Mouse (Mus musculus) midbrain, embryonic 15.5 days (tissue): ENCODE data around the gene Casz1. TPM values are rescaled to one million over a fixed set of nuclear protein-coding genes. Genes with fewer than 3 reads are reported as not detected.

Source experiments
- ATAC-seq: fragments of 200-750 bp; cut with Nextera tagmentation; replicated peaks from 2 replicates; pipeline ENCODE4 v1.8.0; 2017; ENCODE audit warnings: moderate TSS enrichment
- H3K27ac ChIP-seq: fragments of 300-500 bp; sonication (generic); 2 replicates; pipeline ENCODE4 v1.5.1; 2015; ENCODE audit warnings: mild to moderate bottlenecking, inconsistent platforms
- H3K27me3 ChIP-seq: fragments of 300-500 bp; sonication (generic); replicated peaks from 2 replicates; pipeline ENCODE4 v1.6.1; 2015; ENCODE audit warnings: inconsistent platforms
- H3K36me3 ChIP-seq: fragments of 300-500 bp; sonication (generic); replicated peaks from 2 replicates; pipeline ENCODE4 v1.6.1; 2015; ENCODE audit warnings: inconsistent platforms
- H3K4me1 ChIP-seq: fragments of 300-500 bp; sonication (generic); 2 replicates; pipeline ENCODE4 v1.6.1; 2015; ENCODE audit warnings: inconsistent platforms
- H3K4me2 ChIP-seq: fragments of 300-500 bp; sonication (generic); 2 replicates; pipeline ENCODE4 v1.6.1; 2015; ENCODE audit warnings: inconsistent platforms, mild to moderate bottlenecking, moderate library complexity
- H3K4me3 ChIP-seq: fragments of 300-500 bp; sonication (generic); 2 replicates; pipeline ENCODE4 v1.5.1; 2015; ENCODE audit warnings: mild to moderate bottlenecking, inconsistent platforms
- H3K9ac ChIP-seq: fragments of 300-500 bp; sonication (generic); 2 replicates; pipeline ENCODE4 v1.6.1; 2015; ENCODE audit warnings: mild to moderate bottlenecking, inconsistent platforms
- H3K9me3 ChIP-seq: fragments of 300-500 bp; sonication (generic); 2 replicates; pipeline ENCODE4 v1.6.1; 2016; ENCODE audit warnings: inconsistent platforms
- WGBS: fragments of 180-500 bp; shearing (Covaris S2); methylation state at CpG from one replicate; pipeline ENCODE4 v1.1.7; 2015; ENCODE audit warnings: mixed read lengths; 5-methylcytosine and 5-hydroxymethylcytosine counted together
- polyA plus RNA-seq: library from polyadenylated mRNA; unstranded; fragments of >200 nt; fragmentation: Nextera tagmentation; extraction: Ambion mirVana; gene quantifications from 2 replicates; pipeline ENCODE4 v1.2.1, GENCODE M21; 2015

Gene Casz1
- polyA plus RNA-seq, 1 experiment from 2014 or later: 2.8 TPM

DNA sequence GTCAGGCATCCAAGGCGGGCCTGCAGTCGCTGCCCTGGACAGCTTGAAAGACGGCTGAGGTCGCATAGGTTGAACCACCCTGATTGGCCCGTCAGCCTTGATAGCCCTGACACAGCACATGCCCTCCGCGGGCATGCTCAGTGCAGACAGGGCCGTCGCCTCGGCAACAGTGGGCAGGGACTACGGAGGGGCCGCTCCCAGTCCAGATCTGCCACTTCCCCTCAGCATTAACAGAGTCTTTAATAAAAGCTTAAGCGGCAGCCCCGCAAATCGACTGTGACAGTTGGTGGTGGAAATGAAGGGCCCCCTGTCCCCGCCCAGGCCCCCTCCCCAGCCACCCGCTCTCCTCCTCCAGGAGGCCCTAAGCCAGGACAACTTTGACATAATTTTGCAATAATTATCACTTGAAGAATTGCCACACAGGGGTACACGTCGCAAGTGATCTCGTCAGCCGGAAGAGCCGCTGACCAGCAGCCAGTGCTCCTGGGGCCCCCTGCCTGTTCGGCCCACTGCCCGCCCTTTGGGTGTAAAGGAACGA lies 136.5 kb downstream of the Casz1 start:
- Histone ChIP-seq H3K4me1 (peaks cover 21% of the 10 kb centered on the region), H3K9ac (no peak overlapping the region), H3K4me3 (peak overlapping the region; percentile 12; the same call in 1 of the 2 replicates), H3K9me3 (no peaks in the 10 kb centered on the region), H3K36me3 (no peaks in the 10 kb centered on the region), H3K4me2 (peak overlapping the region; percentile 45), H3K27me3 (peaks cover 36% of the 10 kb centered on the region), H3K27ac (0 out of 2 replicates have a peak overlapping the region, but pooled peaks have one; percentile 26)
- WGBS: 4% methylated on average over 25 of the region's 25 CpGs
- ATAC-seq: peak; percentile 90

DNA sequence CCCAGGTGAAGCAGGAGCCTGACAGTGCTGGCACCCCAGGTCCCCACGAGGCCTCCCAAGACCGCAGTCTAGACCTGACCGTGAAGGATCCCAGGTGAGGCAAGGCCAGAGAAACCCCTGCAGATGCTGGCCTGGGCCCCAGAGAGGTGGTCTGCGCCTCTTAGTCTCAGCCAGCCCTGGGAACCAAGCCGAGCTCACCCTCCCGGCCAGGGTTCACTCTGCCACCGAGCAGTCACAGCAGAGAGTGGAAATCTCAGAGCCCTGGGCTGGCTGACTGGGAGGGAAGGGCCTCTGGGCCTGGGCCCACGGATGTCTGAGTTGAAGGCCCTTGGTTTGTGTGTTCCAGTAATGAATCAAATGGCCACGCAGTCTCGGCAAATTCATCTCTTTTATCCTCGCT lies 137.1 kb downstream of the Casz1 start:
- ATAC-seq: peak; percentile 14; the same call in 1 of the 2 replicates
- Histone ChIP-seq H3K9me3 (no peaks in the 10 kb centered on the region), H3K4me2 (no peak overlapping the region; the same call in 1 of the 2 replicates), H3K9ac (no peak overlapping the region), H3K27me3 (peaks cover 36% of the 10 kb centered on the region), H3K4me1 (peaks cover 20% of the 10 kb centered on the region), H3K4me3 (no peak overlapping the region), H3K27ac (0 out of 2 replicates have a peak overlapping the region, but pooled peaks have one; percentile 26), H3K36me3 (no peaks in the 10 kb centered on the region)
- WGBS: 30% methylated on average over 11 of the region's 11 CpGs

DNA sequence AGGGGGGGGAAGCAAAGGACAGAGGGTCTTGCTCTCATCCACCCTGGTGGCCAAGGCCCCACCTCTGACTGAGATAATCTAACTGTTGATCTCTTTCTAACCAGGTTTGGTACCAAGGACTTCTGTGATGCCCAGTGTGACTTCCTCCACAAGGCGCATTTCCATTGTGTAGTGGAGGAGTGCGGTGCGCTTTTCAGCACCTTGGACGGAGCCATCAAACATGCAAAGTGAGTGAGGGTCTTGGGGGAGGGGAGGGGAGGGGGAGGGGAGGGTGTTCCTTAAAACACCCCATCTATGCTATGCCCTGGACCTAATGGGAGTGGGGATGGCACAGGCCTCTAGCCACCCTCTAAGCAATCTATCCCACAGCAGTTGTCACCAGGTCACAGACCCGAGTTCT lies 138.9 kb downstream of the Casz1 start:
- Histone ChIP-seq H3K27me3 (peaks cover 23% of the 10 kb centered on the region), H3K4me1 (peaks cover 20% of the 10 kb centered on the region), H3K4me2 (no peak overlapping the region), H3K9me3 (no peaks in the 10 kb centered on the region), H3K9ac (no peak overlapping the region), H3K36me3 (no peaks in the 10 kb centered on the region), H3K4me3 (no peak overlapping the region), H3K27ac (no peak overlapping the region)
- no peak for ATAC-seq
- 41% methylated on average over 5 of the region's 5 CpGs for WGBS

DNA sequence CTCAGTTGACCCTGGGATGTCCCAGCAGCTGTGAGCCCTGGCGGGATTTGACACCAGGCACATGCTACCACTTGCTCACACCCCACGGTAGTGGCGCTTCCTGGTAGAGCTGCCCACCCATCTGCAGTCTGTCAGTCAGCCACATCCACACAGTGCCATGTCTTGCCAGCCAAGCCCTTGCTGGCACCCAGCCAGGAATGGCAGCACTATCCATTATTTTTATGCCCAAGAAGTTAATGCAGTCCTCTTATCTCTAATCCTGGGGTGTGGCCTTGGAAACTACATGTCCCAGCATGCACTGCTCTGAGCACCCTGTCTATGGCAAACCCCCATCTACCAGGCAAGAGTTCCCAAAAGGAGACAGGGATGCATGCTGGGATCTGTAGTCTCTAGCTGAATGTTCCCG lies 141.2 kb downstream of the Casz1 start:
- 70% methylated on average over 4 of the region's 4 CpGs for whole genome bisulfite sequencing
- ATAC-seq: no peak
- H3K27ac ChIP-seq: no peak overlapping the region
- H3K27me3 ChIP-seq: peaks cover 29% of the 10 kb centered on the region
- no peak overlapping the region for H3K4me2 ChIP-seq
- H3K4me3 ChIP-seq: no peak overlapping the region
- no peaks in the 10 kb centered on the region for H3K9me3 ChIP-seq
- no peaks in the 10 kb centered on the region for H3K36me3 ChIP-seq
- no peak overlapping the region for H3K9ac ChIP-seq
- peaks cover 22% of the 10 kb centered on the region for H3K4me1 ChIP-seq

DNA sequence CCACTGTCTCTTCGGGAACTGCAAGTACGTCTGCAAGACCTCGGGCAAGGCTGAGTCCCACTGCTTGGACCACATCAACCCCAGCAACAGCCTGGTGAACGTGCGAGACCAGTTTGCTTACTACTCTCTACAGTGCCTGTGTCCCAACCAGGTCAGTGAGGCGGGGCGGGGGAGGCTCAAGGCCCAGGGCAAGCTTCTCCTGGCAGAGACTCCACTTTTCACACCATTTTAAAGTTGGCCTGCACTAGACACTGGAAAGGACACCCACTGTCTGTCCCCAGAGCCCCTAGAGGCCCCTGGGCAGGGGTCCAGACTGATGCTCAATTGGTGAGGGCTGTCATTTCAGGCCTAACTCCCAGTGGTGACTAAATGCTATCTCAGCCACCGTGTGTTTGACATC lies 141.8 kb downstream of the Casz1 start:
- Histone ChIP-seq H3K4me1 (peaks cover 22% of the 10 kb centered on the region), H3K9ac (no peak overlapping the region), H3K4me3 (no peak overlapping the region), H3K36me3 (no peaks in the 10 kb centered on the region), H3K27ac (no peak overlapping the region), H3K27me3 (peaks cover 31% of the 10 kb centered on the region), H3K4me2 (no peak overlapping the region), H3K9me3 (no peaks in the 10 kb centered on the region)
- 92% methylated on average over 8 of the region's 8 CpGs for WGBS
- ATAC-seq: no peak

DNA sequence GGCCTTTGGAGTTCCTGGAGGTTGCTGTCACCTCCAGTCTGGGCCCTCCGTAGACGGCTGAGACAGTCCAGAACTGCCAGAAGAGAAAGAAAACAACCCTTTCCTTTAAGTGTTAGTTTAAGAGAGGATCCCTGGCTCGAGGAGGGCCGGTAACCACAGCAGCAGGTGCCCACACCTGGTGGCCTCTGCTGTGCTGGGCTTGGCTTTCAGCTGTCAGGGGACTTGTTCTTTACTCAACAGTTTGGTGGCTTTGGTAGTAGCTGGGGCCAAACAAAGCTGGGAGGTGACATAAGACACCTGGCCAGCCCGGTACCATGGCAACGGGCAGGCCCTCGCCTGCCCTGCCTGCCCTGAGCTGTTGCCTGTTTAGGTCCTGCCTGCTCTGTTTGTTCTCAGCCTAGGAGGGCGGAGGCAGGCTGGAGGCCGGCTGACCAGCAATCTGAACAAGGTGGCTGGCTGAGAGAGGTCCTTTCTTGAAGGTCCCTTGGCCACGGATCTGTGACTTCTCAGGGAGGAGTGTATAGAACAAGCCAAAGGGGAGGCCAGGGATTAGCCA lies 143.7 kb downstream of the Casz1 start:
- H3K36me3 ChIP-seq: no peaks in the 10 kb centered on the region
- no peak overlapping the region for H3K27ac ChIP-seq
- no peak overlapping the region for H3K9ac ChIP-seq
- 58% methylated on average over 10 of the region's 10 CpGs for WGBS
- peaks cover 35% of the 10 kb centered on the region for H3K4me1 ChIP-seq
- no peaks in the 10 kb centered on the region for H3K9me3 ChIP-seq
- ATAC-seq: no peak
- H3K4me3 ChIP-seq: no peak overlapping the region
- H3K27me3 ChIP-seq: peaks cover 36% of the 10 kb centered on the region
- H3K4me2 ChIP-seq: no peak overlapping the region

DNA sequence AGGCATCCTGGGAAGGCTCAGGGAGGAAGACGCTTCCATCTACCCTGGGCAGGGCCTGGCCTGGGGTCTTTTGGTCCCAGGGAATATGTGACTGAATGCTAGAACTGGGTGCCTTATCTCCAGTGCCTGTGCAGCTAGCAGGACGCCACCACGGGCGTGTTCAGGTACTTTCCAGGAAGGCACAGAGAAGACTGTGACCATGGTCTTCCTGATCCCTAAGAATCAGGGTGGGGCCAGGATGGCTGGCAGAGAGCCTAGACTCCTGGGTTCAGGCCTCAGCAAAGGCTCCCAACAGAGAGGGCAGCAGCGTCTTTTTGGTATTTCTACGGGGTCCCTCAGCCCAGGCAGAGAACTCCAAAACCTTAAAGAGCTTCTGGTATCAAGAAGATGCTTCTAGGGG lies 146.3 kb downstream of the Casz1 start:
- 71% methylated on average over 6 of the region's 6 CpGs for WGBS
- H3K27ac ChIP-seq: no peak overlapping the region; the same call in 1 of the 2 replicates
- H3K9me3 ChIP-seq: no peaks in the 10 kb centered on the region
- peaks cover 42% of the 10 kb centered on the region for H3K27me3 ChIP-seq
- no peak overlapping the region for H3K4me2 ChIP-seq
- no peak for ATAC-seq
- H3K4me3 ChIP-seq: no peak overlapping the region
- no peaks in the 10 kb centered on the region for H3K36me3 ChIP-seq
- peaks cover 36% of the 10 kb centered on the region for H3K4me1 ChIP-seq
- no peak overlapping the region for H3K9ac ChIP-seq

DNA sequence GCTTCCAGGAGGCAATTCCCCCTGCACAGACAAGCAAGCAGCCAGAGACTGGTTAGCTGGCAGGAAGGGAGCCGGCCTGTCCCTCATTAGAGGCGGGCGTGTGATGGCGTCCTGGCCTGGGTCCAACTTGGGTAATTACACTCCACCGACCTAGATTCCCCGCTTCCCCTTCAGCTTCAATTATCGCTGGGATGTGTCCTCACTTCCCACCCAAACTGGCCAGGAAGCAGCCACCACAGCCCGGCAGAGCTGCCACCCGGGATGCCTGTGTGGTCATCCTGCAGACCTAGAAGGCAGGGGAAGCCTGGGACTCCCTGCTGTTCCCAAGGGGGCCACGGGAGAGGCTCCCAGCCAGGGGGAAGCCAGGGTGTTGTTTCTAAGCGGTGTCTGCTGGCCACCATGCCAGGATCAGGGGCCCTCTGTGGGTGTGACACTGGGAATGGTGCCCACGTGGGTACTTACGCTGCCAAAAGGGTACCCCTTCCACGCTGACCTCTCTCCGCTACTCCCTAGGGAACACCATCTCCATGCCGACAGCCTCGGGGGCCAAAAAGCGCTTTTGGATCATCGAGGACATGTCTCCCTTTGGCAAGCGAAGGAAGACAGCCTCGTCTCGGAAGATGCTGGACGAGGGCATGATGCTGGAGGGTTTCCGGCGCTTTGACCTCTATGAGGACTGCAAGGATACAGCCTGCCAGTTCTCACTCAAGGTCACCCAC lies 146.9 kb downstream of the Casz1 start:
- H3K4me3 ChIP-seq: peak overlapping the region; percentile 42
- no peaks in the 10 kb centered on the region for H3K36me3 ChIP-seq
- H3K9ac ChIP-seq: no peak overlapping the region
- H3K27ac ChIP-seq: peak overlapping the region; percentile 21; the same call in 1 of the 2 replicates
- H3K9me3 ChIP-seq: no peaks in the 10 kb centered on the region
- peaks cover 45% of the 10 kb centered on the region for H3K27me3 ChIP-seq
- peak overlapping the region; percentile 80 for H3K4me2 ChIP-seq
- WGBS: 38% methylated on average over 25 of the region's 25 CpGs
- H3K4me1 ChIP-seq: peaks cover 36% of the 10 kb centered on the region
- peak; percentile 43 for ATAC-seq

DNA sequence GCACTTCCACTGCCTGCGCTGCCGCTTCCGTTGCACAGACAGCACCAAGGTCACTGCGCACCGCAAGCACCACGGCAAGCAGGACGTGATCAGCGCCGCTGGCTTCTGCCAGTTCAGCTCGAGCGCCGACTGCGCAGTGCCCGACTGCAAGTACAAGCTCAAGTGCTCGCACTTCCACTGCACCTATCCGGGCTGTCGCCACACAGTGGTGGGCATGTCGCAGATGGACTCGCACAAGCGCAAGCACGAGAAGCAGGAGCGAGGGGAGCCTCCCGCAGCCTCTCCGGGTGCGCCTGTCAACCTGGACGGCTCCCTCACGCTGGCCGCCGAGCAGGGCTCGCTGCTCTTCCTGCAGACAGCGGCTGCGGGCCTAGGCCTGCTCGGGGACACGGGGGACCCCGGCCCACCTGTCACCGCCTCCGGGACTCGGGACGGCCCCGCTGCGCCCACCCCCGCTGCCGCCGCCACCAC lies 147.6 kb downstream of the Casz1 start:
- Histone ChIP-seq H3K27ac (no peak overlapping the region), H3K27me3 (peaks cover 45% of the 10 kb centered on the region)
- ATAC-seq: peak; percentile 41

DNA sequence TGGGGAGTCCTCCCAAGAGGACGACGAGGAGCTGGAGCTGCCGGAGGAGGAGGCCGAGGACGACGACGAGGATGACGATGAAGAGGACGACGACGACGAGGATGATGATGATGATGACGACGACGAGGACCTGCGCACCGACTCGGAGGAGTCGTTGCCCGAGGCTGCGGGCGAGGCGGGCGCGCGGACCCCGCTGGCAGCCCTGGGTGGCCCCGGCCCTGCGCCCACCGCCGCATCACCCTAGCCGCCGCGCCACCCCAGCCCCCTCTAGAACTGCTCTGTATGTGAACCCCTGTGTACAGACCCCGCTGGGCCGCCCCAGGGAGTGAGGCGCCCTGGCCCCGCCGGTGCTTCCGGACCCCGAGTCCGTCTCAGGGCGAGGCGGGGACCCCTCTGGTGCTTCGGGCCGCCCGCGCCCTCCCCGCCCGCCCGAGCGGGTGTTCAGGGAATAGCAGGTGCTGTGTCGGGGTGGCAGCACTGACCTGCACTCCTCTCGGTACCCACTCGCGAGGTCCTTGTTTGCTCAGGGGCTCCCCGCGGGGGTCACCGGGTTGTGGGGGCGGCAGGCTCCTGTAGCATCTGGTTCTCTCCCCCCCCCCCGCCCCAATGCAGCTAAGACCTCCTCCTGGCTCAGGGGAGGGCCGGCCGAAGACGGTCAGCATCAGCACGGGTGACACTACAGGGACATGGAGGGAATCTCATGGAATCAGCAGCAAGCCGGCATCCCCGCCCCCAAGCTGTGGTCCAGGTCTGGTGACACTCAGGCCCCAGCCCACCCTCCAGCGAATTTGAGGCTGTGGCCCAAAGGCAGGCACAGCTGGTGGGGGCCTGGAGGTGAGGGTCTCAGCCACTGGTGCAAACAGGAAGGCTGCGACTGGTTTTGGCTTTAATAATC lies 148.3 kb downstream of the Casz1 start:
- peak overlapping the region; percentile 80 for H3K4me2 ChIP-seq
- H3K9ac ChIP-seq: peak overlapping the region; percentile 44
- H3K27me3 ChIP-seq: peaks cover 45% of the 10 kb centered on the region
- peak; percentile 37 for ATAC-seq
- peak overlapping the region; percentile 42 for H3K4me3 ChIP-seq
- H3K4me1 ChIP-seq: peaks cover 36% of the 10 kb centered on the region
- no peaks in the 10 kb centered on the region for H3K9me3 ChIP-seq
- WGBS: 4% methylated on average over 59 of the region's 69 CpGs
- no peak overlapping the region for H3K27ac ChIP-seq
- no peaks in the 10 kb centered on the region for H3K36me3 ChIP-seq

More for the DNA sequence above, 147.6 kb downstream of the Casz1 start:
- peaks cover 36% of the 10 kb centered on the region for H3K4me1 ChIP-seq
- H3K4me3 ChIP-seq: peak overlapping the region; percentile 42
- no peaks in the 10 kb centered on the region for H3K9me3 ChIP-seq
- WGBS: 4% methylated on average over 44 of the region's 44 CpGs
- peak overlapping the region; percentile 44 for H3K9ac ChIP-seq
- no peaks in the 10 kb centered on the region for H3K36me3 ChIP-seq
- peak overlapping the region; percentile 80 for H3K4me2 ChIP-seq

DNA sequence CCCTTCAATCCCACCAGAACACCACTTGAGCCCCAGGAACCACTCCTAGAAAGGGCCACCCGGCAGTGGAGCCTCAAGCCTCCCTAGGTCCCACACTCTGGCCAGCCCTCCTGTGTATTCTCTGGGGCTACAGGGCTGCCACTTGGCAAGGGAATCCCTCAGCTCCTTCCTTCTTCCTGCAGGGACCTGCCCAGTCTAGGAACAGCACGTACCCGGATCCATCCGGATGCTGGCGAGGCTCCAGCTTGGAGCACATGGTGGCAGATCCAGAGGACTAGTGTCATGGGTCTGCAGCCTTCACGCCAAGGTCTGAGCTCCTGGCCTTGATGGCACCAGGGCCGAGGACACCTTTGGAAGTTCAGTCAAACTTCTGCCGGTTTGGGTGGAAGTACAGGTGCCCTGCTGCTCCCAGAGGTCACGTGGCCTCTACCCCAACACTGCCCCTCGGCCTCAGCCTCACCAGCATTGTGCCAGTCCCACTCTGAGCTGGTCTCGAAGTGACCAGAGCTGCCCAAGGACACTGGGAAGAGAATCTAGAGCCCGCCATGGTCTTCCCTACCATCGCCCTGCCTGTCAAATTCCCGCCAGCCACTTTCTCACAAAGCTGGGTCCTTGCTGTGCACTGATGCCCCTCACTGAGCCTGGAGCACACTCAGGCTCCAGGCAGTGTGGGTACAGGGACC lies 151.0 kb downstream of the Casz1 start:
- no peak for ATAC-seq
- Histone ChIP-seq H3K4me2 (no peak overlapping the region), H3K9ac (no peak overlapping the region), H3K27me3 (peaks cover 27% of the 10 kb centered on the region), H3K36me3 (no peaks in the 10 kb centered on the region), H3K27ac (no peak overlapping the region), H3K4me3 (no peak overlapping the region), H3K9me3 (no peaks in the 10 kb centered on the region), H3K4me1 (peaks cover 28% of the 10 kb centered on the region)
- WGBS: 86% methylated on average over 14 of the region's 14 CpGs
